Mouse (Mus musculus) heart, embryonic 13.5 days (tissue): ENCODE data around the gene Tgfbr1. TPM values are rescaled to one million over a fixed set of nuclear protein-coding genes. Genes with fewer than 3 reads are reported as not detected.
A peak's percentile ranks its signal among the peaks of the same experiment; 100 is the strongest.

Experiments used
- ATAC-seq: fragments of 200-750 bp; cut with Nextera tagmentation; 2 replicates; pipeline ENCODE4 v1.8.0; 2017; ENCODE audit warnings: moderate TSS enrichment; ENCODE audit not compliant: insufficient number of reproducible peaks, low FRiP score, low TSS enrichment; ENCODE audit errors: extremely low read depth
- H3K27ac ChIP-seq: fragments of 300-500 bp; sonication (generic); replicated peaks from 2 replicates; pipeline ENCODE4 v1.5.1; 2015; ENCODE audit warnings: moderate library complexity, mild to moderate bottlenecking, inconsistent platforms
- H3K27me3 ChIP-seq: fragments of 300-500 bp; sonication (generic); replicated peaks from 2 replicates; pipeline ENCODE4 v1.6.1; 2015; ENCODE audit warnings: mild to moderate bottlenecking, inconsistent platforms
- H3K36me3 ChIP-seq: fragments of 300-500 bp; sonication (generic); 2 replicates; pipeline ENCODE4 v1.6.1; 2015; ENCODE audit warnings: mild to moderate bottlenecking, inconsistent platforms
- H3K4me1 ChIP-seq: fragments of 300-500 bp; sonication (generic); 2 replicates; pipeline ENCODE4 v1.6.1; 2015; ENCODE audit warnings: inconsistent platforms
- H3K4me2 ChIP-seq: fragments of 300-500 bp; sonication (generic); 2 replicates; pipeline ENCODE4 v1.6.1; 2015; ENCODE audit warnings: inconsistent platforms, mild to moderate bottlenecking, moderate library complexity
- H3K4me3 ChIP-seq: fragments of 300-500 bp; sonication (generic); 2 replicates; pipeline ENCODE4 v1.5.1; 2015; ENCODE audit warnings: moderate library complexity, mild to moderate bottlenecking, inconsistent platforms
- H3K9ac ChIP-seq: fragments of 300-500 bp; sonication (generic); 2 replicates; pipeline ENCODE4 v1.6.1; 2015; ENCODE audit warnings: inconsistent platforms, mild to moderate bottlenecking, moderate library complexity
- H3K9me3 ChIP-seq: fragments of 300-500 bp; sonication (generic); 2 replicates; pipeline ENCODE4 v1.6.1; 2016; ENCODE audit warnings: inconsistent platforms
- WGBS: fragments of 180-500 bp; shearing (Covaris S2); methylation state at CpG from one replicate; pipeline ENCODE4 v1.1.7; 2015; ENCODE audit warnings: mixed read lengths; 5-methylcytosine and 5-hydroxymethylcytosine counted together
- polyA plus RNA-seq: library from polyadenylated mRNA; unstranded; fragments of >200 nt; fragmentation: Nextera tagmentation; extraction: Ambion mirVana; gene quantifications from 2 replicates; pipeline ENCODE4 v1.2.1, GENCODE M21; 2015

Tgfbr1 gene
- polyA plus RNA-seq, 1 experiment from 2014 or later: 23.5 TPM

DNA sequence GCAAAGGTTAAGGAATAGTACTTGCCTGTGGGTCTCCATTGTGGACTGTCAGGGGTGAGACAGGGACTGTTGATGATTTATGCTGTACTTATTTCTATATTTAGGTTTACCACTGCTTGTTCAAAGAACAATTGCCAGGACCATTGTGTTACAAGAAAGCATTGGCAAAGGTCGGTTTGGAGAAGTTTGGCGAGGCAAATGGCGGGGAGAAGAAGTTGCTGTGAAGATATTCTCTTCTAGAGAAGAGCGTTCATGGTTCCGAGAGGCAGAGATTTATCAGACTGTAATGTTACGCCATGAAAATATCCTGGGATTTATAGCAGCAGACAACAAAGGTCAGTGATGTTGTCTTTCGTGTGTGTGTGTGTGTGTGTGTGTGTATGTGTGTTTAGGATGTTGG, 43.2 kb downstream of the Tgfbr1 start:
- H3K9me3 ChIP-seq: no peaks in the 10 kb centered on the region
- H3K4me2 ChIP-seq: no peak overlapping the region
- H3K27ac ChIP-seq: no peak overlapping the region
- no peak for ATAC-seq
- H3K27me3 ChIP-seq: no peaks in the 10 kb centered on the region
- WGBS: 91% methylated on average over 7 of the region's 7 CpGs
- no peak overlapping the region for H3K4me3 ChIP-seq
- no peak overlapping the region for H3K9ac ChIP-seq
- peaks cover 60% of the 10 kb centered on the region for H3K36me3 ChIP-seq
- H3K4me1 ChIP-seq: peaks cover 13% of the 10 kb centered on the region

DNA sequence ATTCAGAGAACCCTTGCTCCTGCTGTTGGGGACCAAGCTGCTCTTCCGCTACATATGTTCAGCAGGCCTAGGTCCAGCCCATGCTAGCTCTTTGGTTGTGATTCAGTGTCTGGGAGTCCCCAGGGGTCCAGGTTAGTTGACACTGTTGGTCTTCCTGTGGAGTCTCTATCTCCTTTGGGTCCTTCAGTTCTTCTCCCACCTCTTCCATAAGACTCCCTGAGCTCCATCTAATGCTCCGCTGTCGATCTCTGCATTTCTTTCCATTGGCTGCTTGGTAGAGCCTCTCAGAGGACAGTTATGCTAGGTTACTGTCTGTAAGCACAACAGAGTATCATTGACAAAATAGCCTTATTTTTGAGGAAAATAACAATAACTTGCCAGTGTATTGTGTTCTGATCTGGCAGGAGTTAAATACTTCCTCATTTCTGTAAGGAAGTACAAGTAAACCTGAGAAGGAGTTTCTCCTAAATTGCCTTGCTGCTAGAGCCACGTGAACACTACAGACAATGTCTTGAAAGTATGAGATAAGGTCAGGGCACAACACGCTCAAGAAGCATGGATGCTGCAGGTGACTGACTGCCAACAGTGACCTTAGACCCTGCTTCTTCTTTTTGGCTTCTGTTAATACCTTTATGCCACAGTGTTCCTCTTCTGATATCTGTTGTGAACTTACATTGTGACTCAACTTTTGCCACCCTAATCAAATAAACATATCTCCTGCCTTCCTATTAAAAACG, 45.1 kb downstream of the Tgfbr1 start:
- WGBS: 75% methylated on average over 6 of the region's 6 CpGs

DNA sequence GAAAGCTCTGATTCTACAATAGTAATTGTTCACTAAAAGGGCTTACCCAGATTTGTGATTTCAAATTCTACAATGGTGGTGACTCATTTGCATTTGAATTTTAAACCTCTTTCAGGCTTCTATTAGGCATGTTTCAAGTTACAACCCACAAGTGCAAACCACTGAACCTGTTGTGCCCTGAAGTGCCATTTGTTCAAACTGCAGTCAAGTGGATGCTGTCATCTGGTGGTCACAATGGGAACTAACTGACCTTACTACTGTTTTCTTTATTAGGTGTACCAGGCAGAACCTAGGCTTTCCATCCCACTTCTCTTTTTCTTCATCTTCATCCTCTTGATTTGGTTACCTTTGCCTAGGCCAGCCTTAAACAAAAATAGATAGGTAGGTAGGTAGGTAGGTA, 46.8 kb downstream of the Tgfbr1 start:
- peaks cover 60% of the 10 kb centered on the region for H3K36me3 ChIP-seq
- H3K4me1 ChIP-seq: peaks cover 30% of the 10 kb centered on the region
- H3K9me3 ChIP-seq: no peaks in the 10 kb centered on the region
- no peaks in the 10 kb centered on the region for H3K27me3 ChIP-seq
- no peak overlapping the region for H3K4me3 ChIP-seq
- no peak for ATAC-seq
- H3K9ac ChIP-seq: no peak overlapping the region
- no peak overlapping the region for H3K27ac ChIP-seq
- H3K4me2 ChIP-seq: no peak overlapping the region

More for the DNA sequence above, 45.1 kb downstream of the Tgfbr1 start:
- no peak overlapping the region for H3K27ac ChIP-seq
- H3K9me3 ChIP-seq: no peaks in the 10 kb centered on the region
- peaks cover 28% of the 10 kb centered on the region for H3K4me1 ChIP-seq
- no peaks in the 10 kb centered on the region for H3K27me3 ChIP-seq
- no peak overlapping the region for H3K4me2 ChIP-seq
- H3K9ac ChIP-seq: no peak overlapping the region
- peaks cover 62% of the 10 kb centered on the region for H3K36me3 ChIP-seq
- no peak for ATAC-seq
- H3K4me3 ChIP-seq: no peak overlapping the region

DNA sequence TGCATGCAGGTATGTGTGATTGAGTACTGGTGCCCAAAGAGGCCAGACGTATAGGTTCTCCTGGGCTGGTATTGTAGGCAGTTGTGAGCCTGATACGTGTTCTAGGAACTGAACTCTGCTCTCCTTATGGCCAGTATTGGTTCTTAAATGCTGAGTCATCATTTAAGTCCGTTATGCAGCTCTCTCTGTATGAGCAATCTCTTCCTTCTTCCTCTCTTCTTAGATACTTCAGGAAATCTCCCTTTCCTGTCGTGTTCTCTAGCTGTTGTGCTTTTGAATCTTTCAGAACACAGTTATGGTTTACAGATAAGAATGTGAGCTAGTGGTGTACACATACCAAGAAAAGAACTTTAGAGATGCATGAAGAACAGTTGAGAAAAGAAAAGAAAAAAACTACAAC, 47.3 kb downstream of the Tgfbr1 start:
- Histone ChIP-seq H3K27ac (no peak overlapping the region), H3K27me3 (no peaks in the 10 kb centered on the region), H3K4me3 (no peak overlapping the region), H3K9ac (no peak overlapping the region), H3K36me3 (peaks cover 62% of the 10 kb centered on the region), H3K9me3 (no peaks in the 10 kb centered on the region), H3K4me1 (peaks cover 30% of the 10 kb centered on the region), H3K4me2 (no peak overlapping the region)
- no peak for ATAC-seq
- 66% methylated on average over 4 of the region's 4 CpGs for WGBS

DNA sequence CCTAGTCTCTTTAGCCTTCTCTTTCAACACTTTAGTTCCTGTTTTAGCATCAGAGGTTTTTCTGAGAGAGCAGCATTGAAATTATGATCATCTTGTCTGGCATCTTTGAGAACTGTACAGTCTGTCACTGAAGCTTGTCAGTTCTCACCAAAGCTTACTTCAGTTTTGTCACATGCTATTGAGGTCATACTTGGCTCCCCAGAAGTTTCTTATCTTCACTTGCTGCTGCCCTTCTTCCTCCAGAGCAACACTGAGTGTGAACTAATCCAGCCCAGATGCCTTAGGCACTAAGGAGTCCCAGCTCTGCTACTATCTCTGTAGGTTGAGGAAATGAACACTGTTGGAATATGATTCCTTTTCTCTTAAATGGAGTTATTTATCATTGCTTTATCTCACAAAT, 49.2 kb downstream of the Tgfbr1 start:
- Histone ChIP-seq H3K27me3 (no peaks in the 10 kb centered on the region), H3K9me3 (no peaks in the 10 kb centered on the region), H3K4me3 (no peak overlapping the region), H3K9ac (no peak overlapping the region), H3K27ac (peak overlapping the region; percentile 86), H3K4me1 (peaks cover 28% of the 10 kb centered on the region), H3K36me3 (peaks cover 64% of the 10 kb centered on the region), H3K4me2 (peak overlapping the region; percentile 16; the same call in 1 of the 2 replicates)
- peak; percentile 51; the same call in 1 of the 2 replicates for ATAC-seq

DNA sequence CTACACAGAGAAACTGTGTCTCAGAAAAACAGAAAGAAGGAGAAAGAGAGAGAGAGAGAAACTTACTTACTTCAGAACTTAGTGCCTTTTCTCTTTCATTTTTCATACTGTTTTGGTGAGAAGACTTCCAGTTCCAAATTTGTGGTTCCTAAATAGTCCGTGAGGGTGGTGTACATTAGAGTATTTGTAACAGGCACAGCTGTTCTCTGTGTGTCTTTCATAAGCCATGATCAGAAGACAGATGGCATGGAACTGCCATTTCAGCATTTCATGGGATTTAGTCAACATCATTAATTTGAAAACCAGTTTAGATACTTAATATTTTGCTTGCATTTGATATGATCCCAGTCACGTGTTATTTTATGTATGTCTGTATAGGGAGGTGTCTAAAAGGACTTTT, 51.5 kb downstream of the Tgfbr1 start:
- peaks cover 61% of the 10 kb centered on the region for H3K36me3 ChIP-seq
- no peaks in the 10 kb centered on the region for H3K27me3 ChIP-seq
- H3K4me1 ChIP-seq: peaks cover 36% of the 10 kb centered on the region
- H3K27ac ChIP-seq: no peak overlapping the region
- 91% methylated on average over 2 of the region's 2 CpGs for WGBS
- no peak for ATAC-seq
- H3K9me3 ChIP-seq: no peaks in the 10 kb centered on the region
- no peak overlapping the region for H3K4me2 ChIP-seq
- H3K4me3 ChIP-seq: no peak overlapping the region
- no peak overlapping the region for H3K9ac ChIP-seq

DNA sequence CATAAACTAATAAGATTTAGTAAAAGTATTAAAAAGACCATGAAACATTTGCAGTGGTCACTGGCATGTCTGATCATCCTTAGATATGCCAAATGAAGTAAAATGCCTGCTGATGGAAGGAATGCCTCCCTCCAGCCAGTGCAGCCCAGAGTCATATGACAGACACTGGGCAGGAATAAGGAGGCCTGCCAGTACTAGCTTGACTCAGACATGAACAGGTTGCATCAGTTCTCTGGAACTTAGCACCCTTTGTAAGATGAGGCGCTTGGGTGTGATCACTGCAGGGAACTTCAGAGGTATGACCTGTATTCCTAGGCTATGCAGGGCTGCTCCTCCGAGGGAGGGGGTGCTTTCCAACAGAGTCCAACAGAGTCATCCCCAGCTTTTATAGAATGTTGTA, 54.1 kb downstream of the Tgfbr1 start:
- Histone ChIP-seq H3K4me2 (no peak overlapping the region), H3K9me3 (no peaks in the 10 kb centered on the region), H3K4me1 (peaks cover 40% of the 10 kb centered on the region), H3K9ac (no peak overlapping the region), H3K4me3 (no peak overlapping the region), H3K27me3 (no peaks in the 10 kb centered on the region), H3K27ac (peak overlapping the region; percentile 66), H3K36me3 (peaks cover 67% of the 10 kb centered on the region)
- 69% methylated on average over 2 of the region's 2 CpGs for WGBS
- peak; percentile 37; the same call in 1 of the 2 replicates for ATAC-seq

DNA sequence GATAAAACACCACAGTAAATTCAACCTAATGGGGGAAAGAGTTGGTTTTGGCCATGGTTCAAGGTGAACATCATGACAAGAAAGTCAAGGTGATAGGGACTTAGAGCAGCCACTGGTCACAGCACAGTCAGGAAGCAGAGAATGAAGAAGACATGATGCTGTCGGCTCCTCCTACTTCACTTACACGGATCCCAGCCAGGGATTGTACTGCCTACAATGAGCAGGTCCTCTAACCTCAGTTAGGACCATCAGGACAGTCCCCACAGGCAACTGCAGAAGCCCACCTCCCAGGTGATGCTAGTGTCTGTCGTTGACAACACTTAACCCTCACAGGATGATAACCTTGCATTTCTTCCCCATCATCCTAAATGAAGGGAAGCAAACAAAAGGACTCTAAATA, 64.8 kb downstream of the Tgfbr1 start:
- peak overlapping the region; percentile 24; the same call in 1 of the 2 replicates for H3K27ac ChIP-seq
- peaks cover 23% of the 10 kb centered on the region; the same call in 1 of the 2 replicates for H3K36me3 ChIP-seq
- ATAC-seq: no peak
- H3K4me3 ChIP-seq: no peak overlapping the region
- no peak overlapping the region for H3K4me2 ChIP-seq
- peaks cover 29% of the 10 kb centered on the region for H3K4me1 ChIP-seq
- H3K9me3 ChIP-seq: no peaks in the 10 kb centered on the region
- no peaks in the 10 kb centered on the region for H3K27me3 ChIP-seq
- no peak overlapping the region for H3K9ac ChIP-seq
- WGBS: 58% methylated on average over 3 of the region's 3 CpGs

DNA sequence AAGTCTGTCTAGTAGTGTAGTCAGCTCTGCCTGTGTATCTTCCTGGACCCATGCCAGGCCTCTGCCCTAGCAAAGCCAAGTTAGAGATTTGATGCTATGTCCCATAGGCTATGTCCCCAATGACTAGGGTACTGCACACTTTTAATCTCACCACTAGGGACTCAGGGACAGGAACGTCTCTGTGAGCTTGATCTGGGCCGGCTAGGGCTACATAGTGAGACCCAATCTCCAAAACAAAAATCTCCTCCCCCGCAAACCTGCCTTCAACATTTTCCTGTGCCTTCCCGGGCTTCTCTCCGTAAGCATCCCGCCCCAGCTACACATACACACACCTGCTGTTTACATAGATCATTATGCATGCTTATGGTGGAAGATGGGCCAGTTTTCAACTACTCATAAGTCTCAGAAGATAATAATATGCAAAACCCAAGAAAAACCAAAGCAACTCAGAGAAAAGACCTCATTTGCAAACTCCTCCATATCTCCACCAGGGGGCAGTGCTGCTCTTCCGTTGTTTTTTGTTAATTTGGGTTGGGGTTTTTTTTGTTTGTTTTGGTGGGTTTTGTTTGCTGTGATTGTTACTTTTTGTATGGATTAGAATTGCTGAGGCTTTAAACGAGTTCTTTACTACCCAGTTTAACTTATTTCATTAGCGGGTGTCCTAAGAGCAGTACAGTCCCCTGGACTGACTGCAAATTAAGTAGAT, 66.4 kb downstream of the Tgfbr1 start:
- Histone ChIP-seq H3K9ac (no peak overlapping the region), H3K4me2 (no peak overlapping the region), H3K27me3 (no peaks in the 10 kb centered on the region), H3K9me3 (no peaks in the 10 kb centered on the region), H3K4me3 (no peak overlapping the region), H3K36me3 (0 out of 2 replicates have a peak, but pooled peaks cover 16% of the 10 kb centered on the region), H3K4me1 (peaks cover 24% of the 10 kb centered on the region), H3K27ac (peak overlapping the region; percentile 13; the same call in 1 of the 2 replicates)
- no peak for ATAC-seq
- 24% methylated on average over 9 of the region's 9 CpGs for WGBS

DNA sequence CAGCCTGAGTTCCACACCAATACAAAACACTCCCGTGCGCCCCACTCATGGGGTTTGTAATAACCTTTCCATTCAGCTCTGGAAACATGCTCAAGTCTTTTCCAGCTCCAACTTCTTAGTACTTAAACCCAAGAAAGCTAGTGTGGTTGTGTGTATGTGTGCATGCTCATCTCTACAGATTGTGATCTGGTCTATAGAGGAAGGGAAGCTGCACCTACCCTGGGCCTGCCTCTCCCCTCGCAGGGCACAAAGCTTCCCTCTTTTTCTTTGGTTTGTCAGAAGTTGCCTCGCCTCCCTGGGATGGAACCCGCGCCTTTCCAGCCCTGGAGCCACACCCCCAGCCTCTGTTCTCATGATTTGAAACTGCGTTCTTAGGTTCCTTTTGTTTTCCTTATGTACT, 67.2 kb downstream of the Tgfbr1 start:
- no peak for ATAC-seq
- 41% methylated on average over 7 of the region's 7 CpGs for WGBS

DNA sequence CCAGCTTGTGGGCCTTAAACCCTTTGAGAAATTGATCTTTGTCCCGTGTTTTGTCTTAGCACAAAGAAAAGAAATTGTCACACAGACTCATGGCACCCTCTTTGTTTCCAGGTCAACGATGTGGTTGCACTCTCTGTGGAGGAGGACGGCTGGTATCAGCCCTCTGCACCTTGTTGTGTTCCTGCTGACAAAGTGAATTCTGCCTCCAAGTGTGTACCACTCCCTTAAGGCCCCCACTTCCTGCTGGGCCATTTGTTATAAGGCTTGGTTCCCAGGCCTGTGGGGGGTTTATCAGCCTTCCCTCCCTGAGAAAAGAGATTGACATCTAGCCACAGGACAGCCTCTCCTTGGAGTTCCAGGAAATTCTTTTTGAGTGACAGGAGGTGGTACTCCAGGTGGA, 69.2 kb downstream of the Tgfbr1 start:
- H3K4me1 ChIP-seq: peaks cover 28% of the 10 kb centered on the region
- H3K27ac ChIP-seq: no peak overlapping the region
- no peak overlapping the region for H3K4me3 ChIP-seq
- no peaks in the 10 kb centered on the region for H3K27me3 ChIP-seq
- ATAC-seq: no peak
- H3K4me2 ChIP-seq: no peak overlapping the region
- H3K9ac ChIP-seq: no peak overlapping the region
- H3K36me3 ChIP-seq: no peaks in the 10 kb centered on the region
- H3K9me3 ChIP-seq: no peaks in the 10 kb centered on the region
- 32% methylated on average over 3 of the region's 3 CpGs for WGBS

More for the DNA sequence above, 67.2 kb downstream of the Tgfbr1 start:
- Histone ChIP-seq H3K27me3 (no peaks in the 10 kb centered on the region), H3K4me3 (no peak overlapping the region), H3K9me3 (no peaks in the 10 kb centered on the region), H3K27ac (no peak overlapping the region), H3K36me3 (0 out of 2 replicates have a peak, but pooled peaks cover 9% of the 10 kb centered on the region), H3K4me1 (peaks cover 28% of the 10 kb centered on the region), H3K4me2 (no peak overlapping the region), H3K9ac (no peak overlapping the region)
